Mouse (Mus musculus) CH12.LX (cell line): ENCODE results near the gene Irgm2. TPM values are rescaled to one million over a fixed set of nuclear protein-coding genes. Genes with fewer than 3 reads are reported as not detected.
A peak's percentile ranks its signal among the peaks of the same experiment; 100 is the strongest.

Experiments used
- DNase-seq: peaks from one replicate; pipeline ENCODE4 v3.0.0-alpha.2; 2013; ENCODE audit errors: extremely low read depth
- H3K27ac ChIP-seq: 2 replicates; pipeline ENCODE4 v1.5.1; 2012; ENCODE audit warnings: low read depth, mild to moderate bottlenecking, control low read depth, moderate library complexity; ENCODE audit not compliant: insufficient read depth
- H3K27me3 ChIP-seq: replicated peaks from 2 replicates; pipeline ENCODE3; 2012; ENCODE audit warnings: inconsistent platforms
- H3K36me3 ChIP-seq, 2 experiments: replicated peaks in 1 of 2; 2 replicates each; pipeline versions ENCODE3 to v1.6.1; 2012; ENCODE audit warnings: inconsistent platforms in 1 of 2, low read length in 1 of 2, mild to moderate bottlenecking in 1 of 2, mixed read lengths in 1 of 2, moderate library complexity in 1 of 2; ENCODE audit not compliant: control insufficient read depth in 1 of 2, insufficient read depth in 1 of 2
- H3K4me1 ChIP-seq, 2 experiments: 2 replicates each; pipeline ENCODE4 v1.6.1; 2012; ENCODE audit warnings: inconsistent platforms in 1 of 2, moderate library complexity in 1 of 2; ENCODE audit not compliant: insufficient read depth in 2 of 2, control insufficient read depth in 1 of 2
- H3K4me2 ChIP-seq: 2 replicates; pipeline ENCODE4 v1.6.1; 2012; ENCODE audit warnings: low read depth, mild to moderate bottlenecking, control low read depth; ENCODE audit not compliant: poor library complexity, insufficient read depth, severe bottlenecking
- H3K4me3 ChIP-seq, 3 experiments: fragments of 150-350 bp in 1 of 3; sonication (generic) in 1 of 3; replicated peaks in 1 of 3; 2 replicates each; pipeline versions ENCODE3 to v1.5.1; 2011 to 2012; ENCODE audit warnings: low read depth in 2 of 3, low read length in 2 of 3, mild to moderate bottlenecking in 2 of 3, moderate library complexity in 2 of 3, control low read depth in 1 of 3, improper control_type of control experiment in 1 of 3, inconsistent platforms in 1 of 3, mixed read lengths in 1 of 3; ENCODE audit not compliant: poor library complexity in 1 of 3
- H3K79me2 ChIP-seq: replicated peaks from 2 replicates; pipeline ENCODE4 v1.6.1; 2012; ENCODE audit warnings: mild to moderate bottlenecking, moderate library complexity; ENCODE audit not compliant: control insufficient read depth, poor library complexity, insufficient read depth, severe bottlenecking; ENCODE audit errors: extremely low read depth
- H3K9ac ChIP-seq: 2 replicates; pipeline ENCODE4 v1.6.1; 2012; ENCODE audit warnings: low read depth, mild to moderate bottlenecking, control low read depth, moderate library complexity; ENCODE audit not compliant: insufficient read depth
- H3K9me3 ChIP-seq: replicated peaks from 2 replicates; pipeline ENCODE3; 2012; ENCODE audit warnings: low read length, inconsistent platforms, mixed read lengths
- BHLHE40 ChIP-seq: IDR thresholded peaks from 2 replicates; pipeline ENCODE4 v1.6.1; 2011; ENCODE audit warnings: mild to moderate bottlenecking, low read depth, low read length, improper control_type of control experiment
- CHD1 ChIP-seq: IDR thresholded peaks from 2 replicates; pipeline ENCODE4 v1.6.1; 2012; ENCODE audit warnings: low read depth, low read length, improper control_type of control experiment, inconsistent platforms
- CHD2 ChIP-seq: IDR thresholded peaks from 2 replicates; pipeline ENCODE4 v1.6.1; 2011; ENCODE audit warnings: low read length, improper control_type of control experiment
- CTCF ChIP-seq, 2 experiments: IDR thresholded peaks in 1 of 2; conservative IDR thresholded peaks in 1 of 2; 2 replicates each; pipeline ENCODE4 v1.5.1; 2011 to 2012; ENCODE audit warnings: low read depth in 2 of 2, low read length in 2 of 2, improper control_type of control experiment in 1 of 2, inconsistent platforms in 1 of 2, mild to moderate bottlenecking in 1 of 2, moderate library complexity in 1 of 2
- E2F4 ChIP-seq: IDR thresholded peaks from 2 replicates; pipeline ENCODE4 v1.6.1; 2011; ENCODE audit warnings: low read depth, low read length, improper control_type of control experiment; ENCODE audit not compliant: insufficient replicate concordance
- ELF1 ChIP-seq: IDR thresholded peaks from 2 replicates; pipeline ENCODE4 v1.6.1; 2014; ENCODE audit warnings: low read depth, mild to moderate bottlenecking, inconsistent platforms, low read length, improper control_type of control experiment
- EP300 ChIP-seq: IDR thresholded peaks from 2 replicates; pipeline ENCODE4 v1.6.1; 2011; ENCODE audit warnings: low read length, improper control_type of control experiment
- ETS1 ChIP-seq: conservative IDR thresholded peaks from 2 replicates; pipeline ENCODE4 v1.6.1; 2012; ENCODE audit warnings: low read depth, mild to moderate bottlenecking, inconsistent platforms, low read length, improper control_type of control experiment, moderate library complexity
- GABPA ChIP-seq: IDR thresholded peaks from 2 replicates; pipeline ENCODE4 v1.6.1; 2012; ENCODE audit warnings: low read depth, low read length, improper control_type of control experiment, inconsistent platforms; ENCODE audit not compliant: insufficient replicate concordance
- HCFC1 ChIP-seq: IDR thresholded peaks from 2 replicates; pipeline ENCODE4 v1.6.1; 2012; ENCODE audit warnings: low read depth, mild to moderate bottlenecking, inconsistent platforms, low read length, improper control_type of control experiment
- IRF4 ChIP-seq: IDR thresholded peaks from 2 replicates; pipeline ENCODE4 v1.6.1; 2014; ENCODE audit warnings: low read depth, mild to moderate bottlenecking, inconsistent platforms, low read length, improper control_type of control experiment
- JUN ChIP-seq: IDR thresholded peaks from 2 replicates; pipeline ENCODE4 v1.6.1; 2011; ENCODE audit warnings: low read depth, mild to moderate bottlenecking, low read length, improper control_type of control experiment, moderate library complexity; ENCODE audit not compliant: insufficient read depth
- JUND ChIP-seq: conservative IDR thresholded peaks from 2 replicates; pipeline ENCODE4 v1.6.1; 2011; ENCODE audit warnings: low read depth, low read length, improper control_type of control experiment
- KAT2A ChIP-seq: IDR thresholded peaks from 2 replicates; pipeline ENCODE4 v1.6.1; 2012; ENCODE audit warnings: low read length, improper control_type of control experiment, inconsistent platforms; ENCODE audit not compliant: insufficient replicate concordance
- MAFK ChIP-seq: IDR thresholded peaks from 2 replicates; pipeline ENCODE4 v1.6.1; 2011; ENCODE audit warnings: low read length, improper control_type of control experiment; ENCODE audit not compliant: insufficient replicate concordance
- MAX ChIP-seq: IDR thresholded peaks from 2 replicates; pipeline ENCODE4 v1.6.1; 2011; ENCODE audit warnings: low read length, improper control_type of control experiment
- MAZ ChIP-seq: IDR thresholded peaks from 2 replicates; pipeline ENCODE4 v1.6.1; 2012; ENCODE audit warnings: low read depth, mild to moderate bottlenecking, inconsistent platforms, low read length, improper control_type of control experiment, moderate library complexity
- MEF2A ChIP-seq: IDR thresholded peaks from 2 replicates; pipeline ENCODE4 v1.6.1; 2014; ENCODE audit warnings: low read depth, mild to moderate bottlenecking, inconsistent platforms, low read length, improper control_type of control experiment, borderline replicate concordance
- MXI1 ChIP-seq: IDR thresholded peaks from 2 replicates; pipeline ENCODE4 v1.6.1; 2011; ENCODE audit warnings: mild to moderate bottlenecking, low read depth, low read length, improper control_type of control experiment
- MYC ChIP-seq: IDR thresholded peaks from 2 replicates; pipeline ENCODE4 v1.6.1; 2011; ENCODE audit warnings: low read depth, mild to moderate bottlenecking, improper control_type of control experiment, low read length
- NELFE ChIP-seq: IDR thresholded peaks from 2 replicates; pipeline ENCODE4 v1.6.1; 2011; ENCODE audit warnings: low read depth, low read length, improper control_type of control experiment
- NRF1 ChIP-seq: IDR thresholded peaks from 2 replicates; pipeline ENCODE4 v1.6.1; 2014; ENCODE audit warnings: low read depth, mild to moderate bottlenecking, inconsistent platforms, low read length, improper control_type of control experiment, moderate library complexity
- PAX5 ChIP-seq: IDR thresholded peaks from 2 replicates; pipeline ENCODE4 v1.6.1; 2012; ENCODE audit warnings: low read length, inconsistent platforms, mixed read lengths
- POLR2A ChIP-seq: IDR thresholded peaks from 2 replicates; pipeline ENCODE4 v1.6.1; 2011; ENCODE audit warnings: low read depth, mild to moderate bottlenecking, improper control_type of control experiment, low read length
- POLR2AphosphoS2 ChIP-seq: IDR thresholded peaks from 2 replicates; pipeline ENCODE4 v1.6.1; 2011; ENCODE audit warnings: low read depth, low read length, improper control_type of control experiment
- RAD21 ChIP-seq: IDR thresholded peaks from 2 replicates; pipeline ENCODE4 v1.6.1; 2011; ENCODE audit warnings: low read depth, mild to moderate bottlenecking, low read length, improper control_type of control experiment, moderate library complexity
- RCOR1 ChIP-seq: conservative IDR thresholded peaks from 2 replicates; pipeline ENCODE4 v1.6.1; 2012; ENCODE audit warnings: low read depth, mild to moderate bottlenecking, inconsistent platforms, low read length, improper control_type of control experiment
- SIN3A ChIP-seq: IDR thresholded peaks from 2 replicates; pipeline ENCODE4 v1.6.1; 2012; ENCODE audit warnings: low read length, improper control_type of control experiment, inconsistent platforms
- SMC3 ChIP-seq: IDR thresholded peaks from 2 replicates; pipeline ENCODE4 v1.6.1; 2011; ENCODE audit warnings: low read depth, low read length, improper control_type of control experiment
- TBP ChIP-seq: conservative IDR thresholded peaks from 2 replicates; pipeline ENCODE4 v1.6.1; 2011; ENCODE audit warnings: low read depth, low read length, improper control_type of control experiment
- TCF12 ChIP-seq: IDR thresholded peaks from 2 replicates; pipeline ENCODE4 v1.6.1; 2014; ENCODE audit warnings: low read depth, mild to moderate bottlenecking, inconsistent platforms, low read length, improper control_type of control experiment
- UBTF ChIP-seq: IDR thresholded peaks from 2 replicates; pipeline ENCODE4 v1.6.1; 2012; ENCODE audit warnings: low read depth, mild to moderate bottlenecking, inconsistent platforms, low read length, improper control_type of control experiment, moderate library complexity
- USF1 ChIP-seq: IDR thresholded peaks from 2 replicates; pipeline ENCODE4 v1.6.1; 2014; ENCODE audit warnings: low read depth, mild to moderate bottlenecking, inconsistent platforms, low read length, improper control_type of control experiment
- USF2 ChIP-seq: conservative IDR thresholded peaks from 2 replicates; pipeline ENCODE4 v1.6.1; 2011; ENCODE audit warnings: low read depth, low read length, improper control_type of control experiment
- ZC3H11A ChIP-seq: IDR thresholded peaks from 2 replicates; pipeline ENCODE4 v1.6.1; 2012; ENCODE audit warnings: low read depth, mild to moderate bottlenecking, inconsistent platforms, low read length, improper control_type of control experiment
- ZKSCAN1 ChIP-seq: IDR thresholded peaks from 2 replicates; pipeline ENCODE4 v1.6.1; 2012; ENCODE audit warnings: low read depth, inconsistent platforms, low read length, improper control_type of control experiment, borderline replicate concordance
- ZMIZ1 ChIP-seq: IDR thresholded peaks from 2 replicates; pipeline ENCODE4 v1.6.1; 2012; ENCODE audit warnings: low read depth, mild to moderate bottlenecking, inconsistent platforms, low read length, improper control_type of control experiment
- ZNF384 ChIP-seq: IDR thresholded peaks from 2 replicates; pipeline ENCODE4 v1.6.1; 2012; ENCODE audit warnings: low read depth, low read length, improper control_type of control experiment, inconsistent platforms
- dilution Hi-C: fragments of 300-500 bp; cut with MboI; formaldehyde crosslinking; loops from 2 replicates; pipeline ENCODE4 v1.14.3; 2020; ENCODE audit warnings: low sequenced_read_pairs; ENCODE audit not compliant: extremely low pct_unique_long_range_greater_than_20kb, extremely low pct_ligation_motif_present
- in situ Hi-C: fragments of 300-500 bp; cut with MboI; formaldehyde crosslinking; loops from 3 replicates; pipeline ENCODE4 v1.14.3; 2019; ENCODE audit warnings: low sequenced_read_pairs, low pct_ligation_motif_present, low pct_unique_long_range_greater_than_20kb, mixed read lengths
- polyA plus RNA-seq: library from polyadenylated mRNA; unstranded; fragments of >175 nt; gene quantifications from 2 replicates; pipeline ENCODE4 v1.2.1, GENCODE M21; 2012; ENCODE audit warnings: low read depth; ENCODE audit not compliant: insufficient read length
- total RNA-seq, 2 experiments: library from RNA; depleted of rRNA; stranded (reverse); fragments of 300-350 nt in 1 of 2; fragments of >200 nt in 1 of 2; gene quantifications; 2 replicates each; pipeline ENCODE4 v1.2.3; 2012 to 2014

Gene Irgm2
- total and polyA plus RNA-seq, 3 experiments: 4.3 to 5.2 (median 4.7) TPM

- Histone ChIP-seq H3K36me3 (no peaks in the 10 kb centered on the region), H3K9me3 (no peaks in the 10 kb centered on the region), H3K27ac (no peak overlapping the region), H3K4me1 (peaks cover 9 to 19% of the 10 kb centered on the region in 2 experiments), H3K4me3 (no peak overlapping the region), H3K79me2 (no peaks in the 10 kb centered on the region), H3K4me2 (peak overlapping the region; percentile 37), H3K27me3 (peaks cover 58% of the 10 kb centered on the region), H3K9ac (peak overlapping the region; percentile 1; the same call in 1 of the 2 replicates)
- TF ChIP-seq SMC3: peak; percentile 95
- TF ChIP-seq SIN3A: no peak; the same call in 1 of the 2 replicates
- 0 out of 2 replicates have a peak, but pooled peaks have one; percentile 74 for TF ChIP-seq RCOR1
- peak; percentile 37; the same call in 1 of the 2 replicates for TF ChIP-seq POLR2A
- TF ChIP-seq USF2: no peak
- TF ChIP-seq MAZ: peak; percentile 88
- no peak; the same call in 1 of the 2 replicates for TF ChIP-seq MAFK
- TF ChIP-seq GABPA: no peak
- TF ChIP-seq ELF1: peak; percentile 75
- TF ChIP-seq PAX5: no peak
- no peak for TF ChIP-seq CHD1
- TF ChIP-seq ZNF384: peak; percentile 45; the same call in 1 of the 2 replicates
- TF ChIP-seq CTCF (conservative IDR thresholded peaks at IDR 0.05 in 1 of 2, IDR thresholded peaks at IDR 0.05 in 1 of 2; ENCODE audit: low read depth in 2 of 2, low read length in 2 of 2): peak; percentile 99 to 100
- TF ChIP-seq MYC: peak; percentile 90; the same call in 1 of the 2 replicates
- peak; percentile 87 for TF ChIP-seq IRF4
- TF ChIP-seq JUND: peak; percentile 70
- TF ChIP-seq MEF2A: peak; percentile 82
- no peak; the same call in none of the 2 replicates for TF ChIP-seq USF1
- peak; percentile 94 for TF ChIP-seq MAX
- peak; percentile 77 for TF ChIP-seq TCF12
- no peak; the same call in 1 of the 2 replicates for TF ChIP-seq BHLHE40
- TF ChIP-seq TBP: no peak
- TF ChIP-seq NELFE: peak; percentile 54; the same call in 1 of the 2 replicates
- TF ChIP-seq ZKSCAN1: no peak
- no peak for TF ChIP-seq JUN
- no peak for TF ChIP-seq POLR2AphosphoS2
- no peak for TF ChIP-seq CHD2
- peak; percentile 48 for TF ChIP-seq ETS1
- peak; percentile 91 for TF ChIP-seq MXI1
- no peak for TF ChIP-seq EP300
- TF ChIP-seq ZMIZ1: no peak
- TF ChIP-seq KAT2A: no peak
- TF ChIP-seq HCFC1: peak; percentile 52; the same call in 1 of the 2 replicates
- TF ChIP-seq NRF1: peak; percentile 36; the same call in 1 of the 2 replicates
- no peak; the same call in none of the 2 replicates for TF ChIP-seq RAD21
- no peak for TF ChIP-seq UBTF
- peak; percentile 66 for TF ChIP-seq ZC3H11A
- peak; percentile 72; the same call in 1 of the 2 replicates for TF ChIP-seq E2F4
- dilution Hi-C loops: no loop called here
- in situ Hi-C loops: loop anchor here (10.0 kb wide), 2 partner anchors 280 to 350 kb away; no protein-coding TSS in a partner anchor
- DNase-seq: peak; percentile 94
These were observed 35.7 kb downstream of the Irgm2 start for GRCm38 (mm10) chr11:58235152-58235551.
